Mouse (Mus musculus) retina, postnatal 1 day (tissue): ENCODE measurements around the gene Dlg2.

Source experiments
- DNase-seq: peaks from one replicate; pipeline ENCODE4 v3.0.0-alpha.2; 2012

The Dlg2 gene

DNA sequence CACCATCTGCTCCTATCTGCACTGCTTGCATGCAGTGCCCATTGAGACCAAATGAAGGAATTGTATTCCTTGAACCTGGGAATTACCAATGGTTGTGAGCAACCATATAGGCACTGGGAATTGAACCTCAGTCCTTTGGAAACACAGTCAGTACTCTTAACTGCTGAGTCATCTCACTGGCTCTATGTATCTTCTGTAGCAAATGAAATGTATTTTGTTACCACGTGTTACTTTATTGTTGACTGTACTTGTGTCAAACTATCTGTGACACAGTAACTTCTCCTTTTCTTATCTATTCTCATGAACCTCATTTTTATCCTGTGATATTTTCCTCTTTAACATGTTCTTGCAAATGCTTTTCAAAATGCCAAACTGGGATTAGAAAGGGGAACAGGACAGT is 1722.7 kb downstream of the Dlg2 start:
- no peak for DNase-seq

- no peak for DNase-seq
Measured at GRCm38 (mm10) chr7:92210701-92211100, 1734.2 kb downstream of the Dlg2 start.

- no peak for DNase-seq
Measured at GRCm38 (mm10) chr7:92213751-92214150, 1737.3 kb downstream of the Dlg2 start.

GRCm38 (mm10) chr7:92218171-92218570 is 1741.7 kb downstream of the Dlg2 start:
- no peak for DNase-seq

- DNase-seq, result peak; percentile 32
Measured at GRCm38 (mm10) chr7:92220619-92221018, 1744.1 kb downstream of the Dlg2 start.

GRCm38 (mm10) chr7:92234476-92235202 is 1758.2 kb downstream of the Dlg2 start:
- DNase-seq, result peak; percentile 49

GRCm38 (mm10) chr7:92235541-92236031 is 1759.1 kb downstream of the Dlg2 start:
- peak; percentile 45 for DNase-seq

GRCm38 (mm10) chr7:92240908-92241307 is 1764.4 kb downstream of the Dlg2 start:
- DNase-seq, result no peak

DNA sequence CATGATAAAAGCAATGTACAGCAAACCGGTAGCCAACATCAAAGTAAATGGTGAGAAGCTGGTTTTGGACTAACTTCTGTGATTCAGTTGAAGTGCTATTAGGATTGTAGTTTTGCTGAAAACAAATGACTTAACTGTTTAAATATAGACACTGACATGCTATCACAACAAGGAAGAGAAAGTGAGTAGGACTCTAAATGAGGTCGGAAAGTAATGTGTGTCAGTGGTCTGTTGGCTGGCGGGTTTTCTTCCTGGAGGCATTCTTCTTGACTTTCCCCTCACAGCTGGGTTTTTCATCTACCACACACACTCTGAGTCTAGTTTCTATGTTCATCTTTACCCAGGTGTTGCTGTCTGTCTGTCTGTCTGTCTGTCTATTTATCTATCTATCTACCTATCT is 1771.1 kb downstream of the Dlg2 start:
- no peak for DNase-seq

GRCm38 (mm10) chr7:92248619-92249018 is 1772.1 kb downstream of the Dlg2 start:
- DNase-seq, result no peak

GRCm38 (mm10) chr7:92258148-92258547 is 1781.7 kb downstream of the Dlg2 start:
- DNase-seq, result no peak

DNA sequence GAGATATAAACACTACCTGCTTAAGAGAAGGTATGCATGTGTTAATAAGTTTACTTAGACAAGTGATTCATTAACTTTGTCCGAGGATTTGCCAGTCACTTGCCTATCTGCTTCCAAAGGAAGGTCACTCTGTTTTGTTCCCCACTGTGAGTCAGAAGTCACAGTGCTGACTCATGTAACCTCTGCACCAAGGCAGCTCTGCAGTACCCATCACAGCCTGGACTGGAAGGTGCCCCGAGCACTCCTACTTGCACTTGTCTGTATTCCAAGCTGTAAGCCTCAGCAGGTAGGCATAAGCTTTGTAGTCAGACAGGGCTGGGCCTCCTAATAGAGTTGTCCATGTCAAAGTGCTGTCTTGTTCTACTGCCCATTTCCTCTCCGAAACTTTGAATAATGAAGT is 1782.2 kb downstream of the Dlg2 start:
- no peak for DNase-seq

- peak; percentile 16 for DNase-seq
Measured at GRCm38 (mm10) chr7:92264325-92264724, 1787.9 kb downstream of the Dlg2 start.

GRCm38 (mm10) chr7:92264964-92265363 is 1788.5 kb downstream of the Dlg2 start:
- no peak for DNase-seq

DNA sequence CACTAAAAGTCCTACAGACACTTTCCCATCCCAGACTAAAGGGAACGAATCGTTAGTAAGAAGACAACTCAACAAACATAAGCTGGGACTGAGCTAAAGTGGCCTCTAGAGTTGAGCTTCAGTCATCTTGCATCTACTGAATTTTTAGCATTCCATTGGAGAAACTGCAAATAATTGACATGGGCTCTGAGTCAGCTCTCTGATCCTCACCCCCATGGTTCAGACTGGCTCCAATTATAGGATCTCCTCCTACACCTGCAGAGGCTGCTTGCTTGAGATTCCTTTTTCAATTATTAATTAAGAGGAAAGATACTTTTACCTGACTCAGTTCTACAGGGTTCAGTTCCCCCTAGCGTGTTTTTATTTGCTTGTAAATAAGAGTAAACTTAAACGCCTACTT is 1798.9 kb downstream of the Dlg2 start:
- DNase-seq, result no peak

DNA sequence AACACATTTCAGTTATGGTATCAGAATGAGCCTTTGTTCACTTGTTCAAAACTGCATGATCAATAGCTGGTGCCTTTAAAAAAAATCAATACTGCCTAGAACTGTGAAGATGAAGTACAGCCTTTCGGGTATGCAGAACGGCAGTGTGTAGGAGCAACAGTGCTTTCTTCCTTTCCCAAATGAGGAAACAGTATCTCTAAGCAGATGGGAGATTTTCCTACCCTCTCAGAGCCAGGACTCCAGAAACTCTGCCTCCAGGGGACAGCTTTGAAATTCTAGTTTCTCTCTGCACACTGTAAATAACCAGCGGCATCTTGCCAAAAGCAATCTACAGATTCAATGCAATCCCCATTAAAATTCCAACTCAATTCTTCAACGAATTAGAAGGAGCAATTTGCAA is 1801.2 kb downstream of the Dlg2 start:
- DNase-seq, result no peak

DNA sequence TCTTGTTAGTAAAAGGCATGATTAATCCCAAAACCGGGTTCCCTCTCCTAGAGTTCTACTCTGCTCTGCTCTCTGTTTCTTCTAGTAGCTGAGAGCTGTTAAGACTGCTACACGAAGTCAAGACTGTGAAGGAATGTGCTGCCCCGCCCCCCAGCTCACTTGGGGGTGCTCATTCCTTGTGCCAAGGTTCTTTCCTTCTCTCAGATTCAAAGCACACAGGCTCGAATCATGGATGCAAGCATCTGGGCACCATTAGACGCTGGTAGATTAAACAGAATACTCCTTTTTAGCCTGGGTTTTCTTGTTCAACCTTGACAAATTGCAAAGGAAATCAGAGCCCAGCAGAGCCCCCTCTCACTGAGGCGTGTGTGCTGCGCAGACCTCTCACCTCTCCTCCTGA is 1804.5 kb downstream of the Dlg2 start:
- no peak for DNase-seq

GRCm38 (mm10) chr7:92287058-92287457 is 1810.6 kb downstream of the Dlg2 start:
- DNase-seq, result no peak

DNA sequence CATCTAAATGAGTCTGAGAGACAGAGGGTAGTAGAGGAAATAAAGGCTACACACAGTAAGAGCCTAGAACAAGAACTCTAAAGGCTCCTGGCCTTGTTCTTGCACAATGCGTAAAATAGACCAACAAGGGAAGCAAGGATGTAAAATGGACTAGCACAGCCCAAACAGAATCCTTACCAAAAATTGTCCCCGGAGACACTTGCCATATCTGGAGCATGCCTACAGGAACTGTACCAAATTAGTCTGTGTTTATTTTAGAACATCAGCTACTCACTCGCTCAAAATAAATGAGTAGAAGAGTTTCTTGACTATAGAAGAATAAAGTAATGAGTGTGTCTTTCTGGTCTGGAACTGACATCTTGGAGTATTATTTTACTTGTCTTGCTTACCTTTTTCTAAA is 1812.3 kb downstream of the Dlg2 start:
- DNase-seq, result no peak

GRCm38 (mm10) chr7:92292918-92293518 is 1816.5 kb downstream of the Dlg2 start:
- DNase-seq, result no peak

DNA sequence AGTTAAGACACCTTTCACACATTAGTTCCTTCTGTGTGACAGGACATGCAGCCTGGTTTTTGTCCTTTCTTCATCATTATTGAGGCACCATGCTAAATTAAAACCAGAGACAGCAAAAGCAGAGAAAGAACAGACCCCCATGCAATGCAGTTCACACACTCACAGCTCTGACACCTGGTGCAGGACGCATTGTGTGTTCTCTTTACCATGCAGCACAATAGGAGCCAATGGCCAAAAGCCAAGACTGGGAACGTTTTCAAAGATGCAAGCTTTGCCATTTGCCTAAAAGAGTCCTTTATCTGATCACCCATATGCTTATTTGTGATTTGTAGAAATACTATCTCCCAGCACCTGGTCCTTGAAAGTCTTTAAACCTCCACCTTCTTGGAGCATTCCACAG is 1824.6 kb downstream of the Dlg2 start:
- no peak for DNase-seq

DNA sequence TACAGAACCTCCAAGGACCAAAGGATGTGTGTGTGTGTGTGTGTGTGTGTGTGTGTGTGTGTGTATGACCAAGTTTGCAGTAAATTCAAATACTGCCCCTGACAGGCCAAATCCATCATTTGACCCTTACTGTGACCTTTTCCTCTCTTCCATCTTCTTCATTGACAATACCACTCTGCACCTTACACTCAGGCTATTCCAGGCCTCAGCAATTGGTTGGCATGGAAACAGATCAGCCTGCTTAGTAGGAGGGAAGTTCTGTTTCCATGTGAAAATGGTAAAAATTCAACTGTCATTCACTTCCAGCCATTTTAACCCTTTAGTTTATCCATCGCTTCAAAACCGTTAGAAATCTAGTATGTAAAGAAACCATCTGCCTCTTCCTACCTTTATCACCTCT is 1831.2 kb downstream of the Dlg2 start:
- DNase-seq, result no peak

DNA sequence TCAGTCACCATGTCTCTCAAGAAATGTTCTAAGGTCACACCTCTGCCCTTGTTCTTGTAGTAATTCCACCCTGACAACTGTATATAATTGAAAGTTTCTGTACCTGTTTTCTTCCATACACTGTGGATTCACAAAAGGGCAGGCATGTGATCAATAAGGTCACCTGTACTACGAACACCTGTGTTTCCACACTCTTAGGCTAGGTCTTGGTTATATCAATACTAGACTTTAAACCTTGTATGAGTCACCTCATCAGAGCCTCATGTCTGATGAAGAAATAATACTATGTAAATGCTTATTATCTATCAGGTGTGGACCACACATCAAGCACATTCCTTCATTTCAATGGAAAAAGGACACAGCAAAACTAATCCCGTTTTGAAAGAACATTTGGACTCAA is 1831.7 kb downstream of the Dlg2 start:
- DNase-seq, result no peak

DNA sequence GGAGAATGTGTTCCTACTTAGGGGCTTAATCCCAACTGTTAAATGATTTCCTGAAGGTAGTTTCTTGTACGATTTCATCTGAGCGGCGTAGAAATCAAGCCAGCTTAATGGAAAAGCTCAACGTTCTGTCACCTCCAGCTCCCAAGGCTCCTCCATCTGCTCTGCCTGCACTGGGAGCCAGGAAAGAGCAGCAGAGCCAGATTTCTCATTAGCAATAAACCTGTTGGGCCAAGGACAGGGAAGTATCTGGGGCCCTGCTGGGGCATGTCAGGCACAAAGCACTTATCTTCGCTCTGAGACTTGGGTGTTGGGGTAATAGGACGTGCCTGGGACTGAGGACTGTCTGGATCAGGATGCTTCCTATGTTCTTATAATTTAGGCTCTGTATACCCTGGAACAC is 1839.9 kb downstream of the Dlg2 start:
- no peak for DNase-seq

DNA sequence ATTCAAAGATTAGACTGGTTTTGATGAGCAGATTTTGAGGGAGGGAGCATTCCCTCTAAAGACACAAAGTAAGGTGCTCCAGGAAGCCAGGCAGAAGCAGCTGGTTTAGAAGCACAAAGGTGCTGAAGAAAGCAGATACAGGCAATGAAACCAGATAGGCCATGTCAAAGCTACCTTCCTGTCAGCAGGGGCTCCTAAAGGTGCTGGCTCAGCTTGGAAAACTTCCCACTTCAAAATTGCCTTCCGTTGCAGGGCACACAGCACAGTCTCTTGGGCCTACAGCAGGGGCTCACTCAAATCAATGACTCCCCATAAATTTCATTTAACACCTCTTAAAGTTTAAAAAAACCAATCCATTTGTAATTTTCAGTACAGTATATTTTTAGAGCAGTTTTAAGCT is 1843.0 kb downstream of the Dlg2 start:
- DNase-seq, result no peak
